Mouse (Mus musculus) retina, embryonic 14.5 days (tissue): ENCODE measurements at regions not wholly inside any gene's neighbourhood (a gene's known extent, or its start where the extent isn't known, plus 50 kb on each side); places are given as distances from the start of the nearest gene placed in this dataset.
A peak's percentile ranks its signal among the peaks of the same experiment; 100 is the strongest.

Experiments
- DNase-seq: peaks from one replicate; pipeline ENCODE4 v3.0.0-alpha.2; 2015; ENCODE audit warnings: low spot score

- no peak for DNase-seq
Measured at GRCm38 (mm10) chr3:15112177-15112838, 219.8 kb downstream of the Gm9733 start.

- DNase-seq, result no peak
Measured at GRCm38 (mm10) chr3:15118634-15119356, 213.3 kb downstream of the Gm9733 start.

GRCm38 (mm10) chr3:15126736-15127135 is 205.4 kb downstream of the Gm9733 start:
- DNase-seq, result no peak

- no peak for DNase-seq
Measured at GRCm38 (mm10) chr3:15128370-15128769, 203.7 kb downstream of the Gm9733 start.

- no peak for DNase-seq
Measured at GRCm38 (mm10) chr3:15128960-15129359, 203.1 kb downstream of the Gm9733 start.

GRCm38 (mm10) chr3:15129729-15130369 is 202.3 kb downstream of the Gm9733 start:
- no peak for DNase-seq

GRCm38 (mm10) chr3:15132136-15132535 is 200.0 kb downstream of the Gm9733 start:
- no peak for DNase-seq

GRCm38 (mm10) chr3:15139550-15139949 is 192.6 kb downstream of the Gm9733 start:
- DNase-seq, result no peak

GRCm38 (mm10) chr3:15153710-15154109 is 178.4 kb downstream of the Gm9733 start:
- no peak for DNase-seq

- DNase-seq, result no peak
Measured at GRCm38 (mm10) chr3:15154153-15154552, 177.9 kb downstream of the Gm9733 start.

- DNase-seq, result peak; percentile 17
Measured at GRCm38 (mm10) chr3:15156681-15157080, 175.4 kb downstream of the Gm9733 start.

- DNase-seq, result no peak
Measured at GRCm38 (mm10) chr3:15157842-15158241, 174.3 kb downstream of the Gm9733 start.

- no peak for DNase-seq
Measured at GRCm38 (mm10) chr3:15158926-15159325, 173.2 kb downstream of the Gm9733 start.

- DNase-seq, result no peak
Measured at GRCm38 (mm10) chr3:15159965-15160714, 172.0 kb downstream of the Gm9733 start.

GRCm38 (mm10) chr3:15175811-15176210 is 156.3 kb downstream of the Gm9733 start:
- DNase-seq, result no peak

- DNase-seq, result no peak
Measured at GRCm38 (mm10) chr3:15179079-15179812, 152.9 kb downstream of the Gm9733 start.

- DNase-seq, result no peak
Measured at GRCm38 (mm10) chr3:15181111-15181510, 151.0 kb downstream of the Gm9733 start.

GRCm38 (mm10) chr3:15186731-15187130 is 145.4 kb downstream of the Gm9733 start:
- no peak for DNase-seq

GRCm38 (mm10) chr3:15194362-15194761 is 137.7 kb downstream of the Gm9733 start:
- DNase-seq, result peak; percentile 86

- no peak for DNase-seq
Measured at GRCm38 (mm10) chr3:15196101-15196500, 136.0 kb downstream of the Gm9733 start.

GRCm38 (mm10) chr3:15198086-15198485 is 134.0 kb downstream of the Gm9733 start:
- DNase-seq, result no peak

GRCm38 (mm10) chr3:15200309-15200708 is 131.8 kb downstream of the Gm9733 start:
- no peak for DNase-seq
